Mouse (Mus musculus) yolk sac, embryonic 10.5 days (tissue): ENCODE measurements around the gene Anks1.

Experiments
- DNase-seq: peaks from one replicate; pipeline ENCODE4 v3.0.0-alpha.2; 2017; ENCODE audit warnings: low spot score

Gene Anks1

GRCm38 (mm10) chr17:28058346-28058745 lies 149.2 kb downstream of the Anks1 start:
- no peak for DNase-seq

DNA sequence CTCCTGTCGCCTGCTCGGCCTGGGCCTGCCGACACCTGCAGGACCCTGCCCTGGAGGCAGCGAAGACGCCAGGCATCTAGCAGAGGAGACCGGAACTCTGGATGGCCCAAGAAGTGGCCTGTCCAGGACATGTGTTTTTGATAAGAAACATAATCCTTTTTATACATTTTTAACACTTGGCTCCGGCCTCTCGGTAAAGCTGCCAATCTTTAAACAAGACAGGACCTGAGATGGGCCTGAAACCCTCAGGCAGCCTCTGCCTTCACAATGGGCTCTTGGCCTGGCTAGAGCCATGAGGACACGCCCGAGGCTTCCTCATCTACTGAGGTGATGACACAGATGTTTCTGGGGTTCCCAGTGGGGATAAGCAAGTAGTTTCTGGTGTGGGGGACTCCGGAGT lies 151.6 kb downstream of the Anks1 start:
- DNase-seq: no peak

- DNase-seq: no peak
Measured at GRCm38 (mm10) chr17:28061472-28061871, 152.4 kb downstream of the Anks1 start.

DNA sequence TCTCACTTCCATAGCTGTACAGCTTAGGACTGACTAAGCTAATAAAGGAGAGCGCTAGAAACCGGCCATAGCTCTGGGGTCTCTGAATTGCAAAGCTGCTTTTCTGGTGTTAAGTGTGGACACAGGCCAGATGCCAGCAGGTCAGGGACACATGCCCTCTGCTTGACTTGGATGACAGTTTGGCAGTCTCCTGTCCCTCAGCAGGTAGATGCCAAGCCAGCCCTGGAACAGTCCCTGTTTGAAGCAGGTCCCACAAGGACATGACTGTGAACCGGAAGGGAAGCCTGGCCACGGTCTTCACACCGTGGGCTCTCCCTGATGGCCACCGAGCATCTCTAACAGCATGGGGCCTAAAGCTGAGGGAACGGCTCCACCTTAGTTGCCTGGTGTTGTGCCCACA lies 153.6 kb downstream of the Anks1 start:
- DNase-seq: no peak

DNA sequence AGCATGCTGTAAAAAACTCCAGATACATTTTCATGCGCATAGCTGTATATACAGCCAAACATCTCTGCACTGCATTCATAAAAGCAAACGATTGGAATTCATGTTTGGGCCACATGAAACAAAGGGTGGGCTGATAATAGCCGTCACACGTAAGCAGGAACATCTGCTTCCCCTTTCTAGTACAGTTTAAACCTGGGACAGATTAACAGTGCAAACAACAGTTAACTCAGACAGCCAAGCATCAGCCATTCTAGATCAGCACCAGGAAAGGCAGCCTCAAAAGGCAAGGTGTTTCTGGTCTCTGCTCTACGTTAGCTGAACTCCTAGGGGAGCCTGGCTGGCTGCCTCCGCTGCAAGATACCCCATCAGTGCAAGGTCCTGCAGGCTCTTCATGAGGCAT lies 154.1 kb downstream of the Anks1 start:
- no peak for DNase-seq

DNA sequence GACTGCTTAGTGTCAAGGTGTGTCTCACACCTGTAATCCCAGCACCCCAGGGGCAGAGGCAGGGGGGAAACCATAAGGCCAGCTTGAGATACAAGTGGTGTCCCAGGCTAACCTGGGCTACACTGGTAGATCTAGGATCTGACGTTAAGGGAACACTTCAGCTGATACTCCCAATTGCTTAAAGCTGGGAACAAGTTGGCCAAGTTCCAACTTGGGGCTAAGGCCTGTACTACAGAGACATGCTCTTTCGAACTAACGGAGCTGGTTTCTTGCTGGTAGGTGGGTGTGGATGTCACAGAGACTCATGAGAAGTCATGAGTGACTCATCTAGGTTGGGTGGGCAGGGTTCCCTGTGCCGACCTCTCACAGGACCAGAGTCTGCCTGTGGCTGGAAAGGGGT lies 158.2 kb downstream of the Anks1 start:
- DNase-seq: no peak

GRCm38 (mm10) chr17:28069446-28069845 lies 160.3 kb downstream of the Anks1 start:
- no peak for DNase-seq

GRCm38 (mm10) chr17:28070256-28070655 lies 161.2 kb downstream of the Anks1 start:
- DNase-seq: no peak

DNA sequence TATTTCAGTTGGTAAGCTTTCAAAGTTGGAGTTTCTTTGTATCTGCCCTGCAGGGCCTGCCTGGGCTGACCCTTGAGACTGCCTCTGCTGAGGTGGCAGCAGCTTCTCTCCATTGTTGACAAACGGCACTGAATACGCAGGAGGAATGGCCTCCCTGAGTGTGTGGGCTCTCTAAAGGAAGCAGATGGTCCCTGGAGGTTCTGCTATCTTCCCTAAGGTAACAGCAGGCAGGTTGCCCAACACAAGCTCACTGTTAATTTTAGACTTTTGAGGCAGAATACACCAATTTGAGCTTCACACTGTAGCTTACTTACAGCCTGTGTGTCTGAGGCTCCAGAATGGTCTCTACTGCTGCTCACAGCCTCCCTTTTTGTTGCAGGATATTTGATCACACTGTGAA lies 163.6 kb downstream of the Anks1 start:
- DNase-seq: no peak

DNA sequence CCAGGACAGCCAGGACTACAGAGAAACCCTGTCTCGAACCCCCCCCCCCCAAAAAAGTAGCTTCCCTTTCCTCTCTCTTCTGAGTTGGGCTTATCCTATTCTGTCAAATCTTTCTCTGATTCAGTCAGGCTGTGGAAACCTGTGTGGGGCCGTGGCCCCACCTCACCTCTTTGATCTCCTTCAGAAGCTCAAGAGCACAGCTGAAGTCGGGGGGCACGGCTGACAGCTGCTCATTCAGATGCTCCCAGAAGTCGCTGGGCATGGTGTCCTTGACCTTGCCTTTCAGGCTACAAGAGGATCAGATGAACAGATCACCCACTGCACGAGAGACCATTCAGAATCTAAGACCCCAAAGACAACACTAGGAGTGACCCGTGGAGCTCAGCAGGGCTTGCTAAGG lies 165.4 kb downstream of the Anks1 start:
- DNase-seq: no peak

DNA sequence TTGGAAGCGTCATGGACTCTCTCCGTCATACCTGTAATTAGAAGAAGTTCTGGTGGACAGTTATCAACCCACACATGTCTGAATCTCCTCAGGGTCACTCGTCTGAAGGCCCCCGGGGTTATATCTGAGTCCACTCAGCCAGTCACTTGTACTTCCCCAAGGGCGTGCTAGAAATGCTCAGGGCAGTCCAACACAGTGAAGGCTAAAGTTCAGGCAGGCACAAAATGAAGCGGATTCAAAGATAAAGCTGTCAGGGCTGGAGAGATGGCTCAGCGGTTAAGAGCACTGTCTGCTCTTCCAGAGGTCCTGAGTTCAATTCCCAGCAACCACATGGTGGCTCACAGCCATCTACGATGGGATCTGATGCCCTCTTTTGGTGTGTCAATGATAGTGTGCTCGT lies 168.9 kb downstream of the Anks1 start:
- peak; percentile 64 for DNase-seq

- DNase-seq: peak; percentile 86
Measured at GRCm38 (mm10) chr17:28079618-28080017, 170.5 kb downstream of the Anks1 start.

DNA sequence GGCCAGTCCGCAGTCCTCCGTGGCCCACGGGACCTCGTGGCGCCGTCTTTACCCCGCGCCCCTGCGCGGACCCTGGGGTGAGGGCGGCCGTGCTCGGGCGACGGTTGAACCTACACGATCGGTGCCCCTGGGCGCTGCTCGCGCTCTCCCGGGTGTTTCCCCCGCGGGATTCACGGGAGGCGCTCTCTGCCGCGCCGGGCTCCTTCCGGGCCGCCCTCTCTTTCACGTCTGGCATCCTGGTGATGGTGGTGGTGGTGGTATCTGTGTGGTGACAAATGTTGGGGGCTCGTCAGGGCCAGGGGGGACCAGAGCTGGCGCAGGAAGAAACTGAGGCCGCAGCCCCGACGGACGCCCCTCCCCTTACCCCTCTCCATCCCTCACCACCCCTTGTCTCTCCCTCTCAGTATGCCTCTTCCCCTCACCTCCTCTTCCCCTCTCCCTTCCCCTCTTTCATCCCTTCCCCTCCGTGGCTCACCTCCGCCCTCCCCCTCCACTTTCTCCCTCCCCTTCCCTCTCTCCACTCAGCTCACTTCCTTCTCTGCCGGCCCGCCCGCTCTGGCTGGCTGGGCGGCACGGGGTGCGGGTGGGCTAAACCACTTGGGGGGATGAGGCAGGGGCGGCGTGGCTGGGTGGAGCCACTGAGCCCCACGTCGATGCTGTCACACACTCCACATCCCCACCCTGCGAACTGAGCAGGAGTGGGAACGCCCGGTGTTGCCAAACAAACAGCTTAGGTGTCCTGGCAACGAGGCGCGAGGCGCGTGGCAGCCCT lies 171.1 kb downstream of the Anks1 start, which contains the start of gene Tcp11:
Gene Tcp11 (minus strand): TSS at position 595 of the 772 bp plus-strand sequence.
- peak; percentile 69 for DNase-seq

DNA sequence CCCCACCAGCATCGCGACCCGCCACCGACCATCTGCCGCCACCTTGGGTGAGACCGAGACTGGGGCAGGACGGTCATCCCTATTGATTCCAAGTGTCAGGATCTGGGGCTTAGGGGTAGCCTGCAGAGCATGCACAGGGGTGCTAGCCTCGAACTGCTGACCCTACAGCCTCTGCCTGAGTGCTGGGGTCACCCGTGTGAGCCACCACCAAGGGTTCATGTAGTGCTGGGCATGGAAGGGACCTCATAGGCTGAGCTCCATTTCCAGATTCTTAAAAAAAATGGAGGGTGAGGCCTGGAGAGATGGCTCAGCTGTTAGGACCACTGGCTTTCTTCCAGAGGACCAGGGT lies 171.7 kb downstream of the Anks1 start:
- DNase-seq: no peak

GRCm38 (mm10) chr17:28081385-28081784 lies 172.3 kb downstream of the Anks1 start:
- no peak for DNase-seq

- DNase-seq: no peak
Measured at GRCm38 (mm10) chr17:28081856-28082255, 172.8 kb downstream of the Anks1 start.

- peak; percentile 75 for DNase-seq
Measured at GRCm38 (mm10) chr17:28082863-28083262, 173.8 kb downstream of the Anks1 start.

- DNase-seq: peak; percentile 46
Measured at GRCm38 (mm10) chr17:28084395-28084905, 175.3 kb downstream of the Anks1 start.

GRCm38 (mm10) chr17:28084964-28085363 lies 175.9 kb downstream of the Anks1 start:
- peak; percentile 86 for DNase-seq

GRCm38 (mm10) chr17:28087430-28087829 lies 178.3 kb downstream of the Anks1 start:
- DNase-seq: peak; percentile 53

GRCm38 (mm10) chr17:28088718-28089117 lies 179.6 kb downstream of the Anks1 start:
- DNase-seq: no peak

GRCm38 (mm10) chr17:28092297-28092696 lies 183.2 kb downstream of the Anks1 start:
- no peak for DNase-seq

GRCm38 (mm10) chr17:28093837-28094236 lies 184.7 kb downstream of the Anks1 start:
- no peak for DNase-seq

DNA sequence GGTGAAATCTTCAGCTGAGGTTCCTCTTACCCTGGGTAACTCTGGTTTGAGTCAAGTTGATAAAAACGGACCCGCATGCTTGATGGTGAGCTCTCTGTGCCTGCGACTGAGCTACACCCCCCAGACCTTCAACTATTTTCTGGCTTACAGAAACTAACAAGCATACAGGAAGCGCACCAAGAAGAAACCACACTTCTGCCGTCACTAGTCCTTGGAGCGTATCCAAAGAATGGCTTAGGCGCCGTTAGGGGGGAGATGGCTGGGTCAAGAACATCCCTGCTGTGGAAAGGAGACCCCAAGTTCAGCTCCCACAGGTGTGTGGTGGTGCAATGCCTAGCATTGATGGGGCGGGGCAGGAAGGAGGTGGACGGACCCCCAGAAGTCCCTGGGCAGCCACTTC lies 187.3 kb downstream of the Anks1 start:
- DNase-seq: no peak
